Mouse (Mus musculus): ENCODE results near the gene Cacul1.

- TF ChIP-seq CTCF (IDR thresholded peaks at IDR 0.05; ENCODE audit: low read depth, low read length) = no peak
- no peak for TF ChIP-seq TAL1 (conservative IDR thresholded peaks at IDR 0.05; ENCODE audit: low read depth, low read length)
Measured at GRCm38 (mm10) chr19:60615470-60616200, 34.8 kb upstream of the Cacul1 start.

All from G1E (cell line).